Mouse (Mus musculus) olfactory bulb, adult 2 months (tissue): ENCODE measurements around the gene Cd59a.

Source experiments
- CTCF ChIP-seq: fragments of 200-500 bp; IDR thresholded peaks from 2 replicates; pipeline ENCODE4 v1.5.1; 2012; ENCODE audit warnings: low read depth, mild to moderate bottlenecking, low read length, moderate library complexity; ENCODE audit not compliant: insufficient read depth
- POLR2A ChIP-seq: fragments of 200-500 bp; IDR thresholded peaks from 2 replicates; pipeline ENCODE4 v1.6.1; 2012; ENCODE audit warnings: mild to moderate bottlenecking, low read depth, low read length, moderate library complexity; ENCODE audit not compliant: insufficient read depth

DNA sequence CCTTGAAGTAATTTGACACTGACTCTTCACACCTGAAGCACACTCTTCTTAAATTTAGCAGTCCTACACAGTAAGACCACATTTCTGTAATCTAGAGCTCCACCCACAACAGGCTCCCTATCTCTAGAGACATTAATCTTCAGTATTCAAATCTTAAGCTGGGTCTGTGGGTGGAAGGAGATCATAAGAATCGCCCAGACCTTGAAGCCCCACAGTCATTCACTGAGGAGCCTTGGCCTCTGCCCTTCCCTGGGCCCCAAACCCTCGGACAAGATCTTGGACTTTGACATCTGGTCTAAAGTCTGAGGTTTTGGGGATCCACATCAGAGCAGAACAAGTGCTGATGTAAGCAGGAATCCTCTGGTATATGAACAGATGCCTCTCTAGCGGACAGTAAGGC lies 27.9 kb downstream of the Cd59a start:
- no peak for TF ChIP-seq CTCF
- no peak for TF ChIP-seq POLR2A
